Mouse (Mus musculus) layer of hippocampus, postnatal 10 days (tissue): Measurements from ENCODE around the gene Rsu1. TPM values are rescaled to one million over a fixed set of nuclear protein-coding genes. Genes with fewer than 3 reads are reported as not detected.
A peak's percentile ranks its signal among the peaks of the same experiment; 100 is the strongest.

Experiments used
- DNase-seq, 2 experiments: peaks; one replicate each; pipeline ENCODE4 v3.0.0; 2021; ENCODE audit warnings: low spot score in 2 of 2
- total RNA-seq, 2 experiments: library from RNA; stranded (reverse); gene quantifications; 2 replicates each; pipeline ENCODE4 v1.2.3; 2021

Gene Rsu1
- total RNA-seq, 2 experiments from 2014 or later: 46.9 to 54.9 TPM

DNA sequence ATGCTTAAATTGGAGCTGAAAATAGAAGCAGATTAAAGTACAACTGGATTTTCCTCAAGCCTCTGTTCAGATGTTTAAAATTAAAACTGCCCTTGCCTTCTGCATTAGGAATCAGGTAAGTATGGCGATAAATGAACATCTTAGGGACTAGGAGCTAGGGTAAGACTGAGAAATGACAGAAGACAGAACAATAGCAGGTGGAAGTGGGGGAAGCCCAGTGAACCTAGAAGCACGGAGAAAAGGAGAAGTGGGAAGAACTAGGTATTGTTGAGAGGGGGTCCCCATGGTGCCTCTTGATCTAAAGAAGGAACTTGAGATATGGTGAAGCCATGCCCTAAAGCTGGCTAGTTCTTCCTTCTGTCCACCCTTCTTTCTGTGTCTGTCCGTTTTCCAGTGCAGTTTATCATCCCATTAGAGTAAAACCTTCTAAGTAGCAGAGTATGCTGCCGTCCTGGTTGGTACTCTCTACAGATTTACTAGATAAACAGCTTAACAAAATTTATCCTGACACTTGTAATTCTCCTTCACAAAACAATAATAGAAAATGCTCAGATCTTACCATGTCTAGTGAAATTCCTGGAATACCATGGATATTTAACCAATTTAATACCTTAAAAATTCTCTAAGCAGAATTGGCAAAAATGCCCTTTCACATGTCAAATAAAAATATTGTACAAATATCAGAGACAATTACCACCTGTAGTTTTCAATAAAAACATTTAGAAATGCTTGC is 101.9 kb downstream of the Rsu1 start:
- DNase-seq: no peak

DNA sequence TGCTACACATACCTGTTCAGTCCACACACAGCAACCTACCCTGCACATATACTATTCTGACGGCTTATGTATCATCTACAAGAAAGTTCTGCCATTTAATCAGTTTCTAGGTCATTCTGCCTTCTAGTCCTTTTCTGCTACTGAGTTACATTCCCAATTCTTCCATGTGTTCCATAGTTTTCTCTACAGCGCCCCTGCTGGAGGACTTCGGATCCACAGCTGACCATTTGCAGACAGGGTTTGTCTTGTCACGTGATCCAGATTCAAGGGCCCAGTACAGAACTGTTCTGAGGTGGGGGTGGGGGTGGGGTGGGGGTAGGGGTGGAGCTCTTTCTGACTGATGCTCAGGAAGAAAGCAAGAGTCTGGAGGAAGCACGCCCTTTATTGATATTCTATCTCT is 102.5 kb downstream of the Rsu1 start:
- DNase-seq: peak; percentile 34 to 35

DNA sequence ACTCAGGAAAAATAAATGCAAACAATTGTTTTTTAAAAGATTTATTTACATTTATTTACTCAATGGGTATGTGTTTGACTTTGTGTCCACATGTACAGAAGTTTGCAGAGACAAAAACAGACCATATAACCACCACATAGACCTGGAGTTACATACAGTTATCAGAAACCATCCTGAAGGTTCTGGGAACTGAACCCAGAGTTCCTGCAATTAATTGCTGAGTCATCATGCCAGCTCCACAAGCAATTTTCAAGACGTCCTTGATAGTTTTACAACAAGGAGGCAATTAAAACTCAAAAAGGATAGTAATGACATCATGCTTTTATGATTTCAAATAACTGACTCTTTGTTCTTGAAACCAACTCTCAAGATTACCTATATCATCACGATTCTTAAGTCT is 109.5 kb downstream of the Rsu1 start:
- DNase-seq: no peak

DNA sequence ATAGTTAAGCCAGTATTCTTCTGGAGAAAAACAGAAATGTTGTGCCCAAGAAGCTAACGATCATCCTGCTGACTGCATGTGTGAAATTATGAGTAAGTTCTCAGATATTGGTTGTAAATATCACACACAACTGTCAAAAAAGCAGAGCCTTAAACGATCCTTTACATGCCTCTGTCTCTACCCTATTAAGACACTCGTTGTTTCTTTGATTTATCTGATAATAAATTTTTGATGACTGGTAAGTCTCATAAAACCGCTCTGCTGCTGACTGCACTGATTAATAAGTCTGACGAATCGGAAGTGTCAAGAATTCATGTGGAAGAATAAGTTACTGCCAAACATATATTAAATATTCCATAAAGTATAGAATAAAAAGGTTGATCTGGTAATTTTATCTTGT is 126.0 kb downstream of the Rsu1 start:
- DNase-seq: no peak

DNA sequence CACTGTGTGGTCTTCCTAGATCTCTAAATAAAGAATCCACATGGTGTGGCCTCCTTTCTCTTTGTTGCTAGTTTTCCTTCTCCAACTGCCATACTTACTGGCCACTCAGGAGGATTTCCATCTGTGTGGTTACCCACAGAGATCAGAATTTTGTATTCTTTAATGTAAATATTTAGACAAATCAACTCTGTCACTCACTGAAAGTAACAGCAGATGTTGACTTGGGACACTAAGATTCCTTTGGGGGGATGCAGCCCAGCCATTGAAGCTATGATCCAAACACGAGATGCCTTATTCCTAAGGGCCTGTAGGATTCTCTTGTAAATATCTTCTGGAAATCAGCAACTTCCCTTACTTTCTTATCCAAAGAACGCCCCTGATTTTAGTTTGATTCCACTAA is 136.3 kb downstream of the Rsu1 start:
- DNase-seq: no peak

DNA sequence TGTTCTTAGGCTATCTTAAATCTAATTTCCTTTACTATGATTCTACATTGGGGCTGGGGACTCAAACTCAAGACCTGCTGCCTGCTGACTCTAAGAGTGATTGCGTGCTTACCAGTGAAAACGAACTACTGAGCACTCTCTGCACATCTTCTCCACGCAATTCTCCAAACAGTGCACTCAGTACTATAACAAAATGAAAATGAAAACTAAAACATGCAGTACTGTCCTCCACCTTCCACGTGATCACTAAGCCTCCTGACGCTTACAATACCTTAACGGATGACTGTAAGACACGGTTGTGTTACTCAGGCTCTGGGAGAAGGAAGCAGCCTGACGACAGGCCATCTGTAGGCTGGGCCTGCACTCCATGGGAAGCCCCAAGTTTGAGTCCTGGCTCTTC is 138.4 kb downstream of the Rsu1 start:
- no peak for DNase-seq

DNA sequence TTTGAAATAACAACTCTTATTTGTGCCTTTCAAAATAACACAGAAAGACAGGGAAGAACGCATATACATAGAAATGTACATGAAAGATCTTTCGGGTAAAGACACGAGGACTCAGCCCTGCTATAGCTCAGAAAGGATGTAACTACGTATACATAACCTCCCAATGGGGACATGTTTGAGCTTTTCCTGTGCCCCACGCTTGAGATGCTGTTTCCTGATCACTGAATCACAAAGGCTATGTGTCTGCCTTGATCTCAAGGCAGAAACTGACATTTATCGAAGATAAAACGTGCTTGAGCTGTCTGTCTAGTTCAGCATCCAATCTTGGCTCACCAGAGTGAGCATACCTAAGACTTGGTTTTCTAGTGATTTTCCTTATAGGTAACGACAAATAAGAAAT is 138.8 kb downstream of the Rsu1 start:
- no peak for DNase-seq

DNA sequence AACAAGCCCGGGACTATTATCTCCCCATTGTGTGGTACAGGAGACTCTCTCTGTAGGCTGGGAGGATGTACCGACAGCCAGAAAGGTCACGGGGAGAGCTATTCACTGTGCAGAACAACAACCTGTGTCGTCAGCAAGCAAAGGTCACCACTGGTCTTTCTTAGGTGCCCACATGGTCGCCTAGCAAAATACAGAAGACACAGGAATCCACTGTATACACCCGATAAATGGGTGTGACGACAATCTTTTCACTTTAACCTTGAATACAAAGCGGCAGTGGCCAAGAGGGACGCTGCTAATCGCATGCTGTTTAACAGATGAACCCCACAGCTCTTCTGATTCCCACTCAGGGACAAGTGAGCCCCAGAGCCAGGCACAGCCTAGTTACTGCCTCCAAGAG is 141.4 kb downstream of the Rsu1 start:
- peak in 1 of 2 experiments; percentile 9 for DNase-seq

DNA sequence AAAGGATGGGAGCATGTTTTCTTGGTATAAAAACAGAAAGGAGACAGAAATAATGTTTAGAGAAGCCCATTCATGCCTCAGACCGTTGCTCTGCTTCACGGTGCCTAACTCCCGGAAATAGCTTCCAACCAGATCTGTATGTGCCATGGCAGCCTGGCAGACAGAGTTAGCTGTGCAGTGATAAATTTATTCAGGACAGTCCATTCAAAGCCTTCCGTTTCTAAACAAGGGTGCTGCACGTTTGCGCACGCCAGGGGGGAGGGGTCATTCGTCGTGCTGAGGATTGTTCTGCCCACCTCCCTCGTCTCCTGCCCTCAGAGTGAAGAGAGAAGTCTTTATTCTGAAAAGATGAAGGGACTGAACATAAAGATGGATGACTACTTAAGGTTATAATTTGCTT is 141.9 kb downstream of the Rsu1 start:
- peak; percentile 15 to 30 for DNase-seq

DNA sequence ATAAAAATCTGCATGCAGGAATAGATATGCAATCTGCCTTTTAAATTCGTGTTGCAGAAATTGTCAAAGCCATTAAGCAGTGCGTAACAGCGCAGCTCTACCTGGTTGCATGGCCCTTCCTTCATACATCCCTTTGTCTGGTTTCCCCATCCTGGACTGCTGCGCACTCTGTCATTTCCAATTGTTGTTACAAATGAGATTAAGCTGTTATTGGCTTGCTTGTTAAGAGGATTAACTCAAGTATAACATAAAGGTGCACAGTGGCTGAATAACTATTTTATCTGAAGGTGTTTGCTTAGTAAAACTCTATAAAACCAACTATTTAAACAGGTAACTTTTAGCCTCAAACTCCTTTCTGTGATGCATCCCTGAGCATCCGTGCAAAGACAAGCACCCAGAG is 150.8 kb downstream of the Rsu1 start:
- no peak for DNase-seq

DNA sequence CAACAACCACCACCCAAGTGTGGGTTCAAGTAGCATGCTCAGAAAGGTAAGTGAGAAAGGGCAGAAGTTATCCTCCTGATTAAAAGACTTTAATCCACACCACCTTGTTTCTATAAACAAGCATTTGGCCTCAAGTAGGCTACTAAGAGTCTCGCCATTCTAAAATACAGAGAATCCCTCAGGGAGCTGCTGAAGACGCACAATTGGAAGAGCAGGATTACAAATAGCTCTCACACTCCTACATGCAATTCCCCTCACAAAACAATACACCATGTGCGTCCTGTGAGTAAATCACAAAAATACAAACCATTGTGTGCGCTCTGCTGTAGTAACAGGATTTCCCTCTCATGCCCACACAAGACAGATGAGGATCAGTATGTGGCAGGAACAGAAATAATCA is 153.3 kb downstream of the Rsu1 start:
- DNase-seq: no peak

DNA sequence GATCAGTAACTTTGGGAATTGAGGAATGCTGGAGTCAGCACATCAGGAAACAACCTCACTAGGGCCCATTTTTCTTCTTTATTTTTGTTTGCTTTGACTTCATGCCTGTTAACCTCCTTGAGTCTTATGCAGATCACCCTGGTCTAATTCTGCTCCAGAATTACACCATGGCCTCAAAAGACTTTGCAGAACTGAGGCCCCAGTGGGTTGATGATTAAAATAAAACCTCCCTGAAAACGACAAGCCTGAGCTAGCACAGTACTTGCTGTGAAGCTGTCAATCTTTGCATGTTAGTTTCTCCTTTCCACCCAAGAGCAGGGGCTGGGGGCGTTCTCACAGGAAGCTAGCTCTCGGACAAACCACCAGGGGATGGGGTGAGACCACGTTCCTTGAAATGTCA is 164.7 kb downstream of the Rsu1 start:
- no peak for DNase-seq

DNA sequence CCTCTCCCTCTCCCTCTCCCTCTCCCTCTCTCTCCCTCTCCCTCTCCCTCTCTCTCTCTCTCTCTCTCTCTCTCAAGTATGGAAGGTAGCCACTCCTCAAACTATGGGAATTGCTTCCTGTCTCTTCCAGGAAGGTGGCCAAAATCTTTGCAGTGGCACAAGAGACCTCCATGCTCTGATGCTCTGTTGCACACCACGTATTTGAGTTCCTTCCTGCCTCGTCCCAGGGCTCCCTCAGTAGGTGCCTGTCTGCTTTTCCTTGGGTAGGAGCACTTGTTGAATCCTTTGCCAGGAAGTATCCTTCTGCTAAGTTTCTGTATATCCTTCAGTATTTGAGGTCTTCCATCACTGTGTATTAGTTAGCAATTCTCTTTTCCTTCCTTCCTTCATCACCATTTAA is 166.8 kb downstream of the Rsu1 start:
- DNase-seq: no peak

DNA sequence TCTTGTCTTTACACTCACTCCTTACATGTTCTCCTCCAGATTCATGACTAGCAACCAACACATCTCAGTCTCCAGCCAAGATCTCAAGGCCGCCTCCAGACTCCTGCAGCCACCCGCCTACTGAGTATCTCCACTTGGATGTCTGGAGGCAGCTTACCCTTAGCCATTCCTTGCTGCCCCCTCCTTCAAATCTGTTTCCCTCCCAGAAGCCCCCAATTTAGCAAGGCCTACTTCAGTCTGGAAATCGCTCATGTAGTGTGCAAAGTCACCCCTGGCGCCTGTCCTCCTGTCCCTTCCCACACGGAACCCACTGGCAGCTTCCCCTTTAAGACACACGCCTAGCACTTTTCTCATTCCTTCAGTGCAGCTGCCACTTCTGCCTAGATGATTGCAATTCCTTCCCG is 167.4 kb downstream of the Rsu1 start:
- no peak for DNase-seq

DNA sequence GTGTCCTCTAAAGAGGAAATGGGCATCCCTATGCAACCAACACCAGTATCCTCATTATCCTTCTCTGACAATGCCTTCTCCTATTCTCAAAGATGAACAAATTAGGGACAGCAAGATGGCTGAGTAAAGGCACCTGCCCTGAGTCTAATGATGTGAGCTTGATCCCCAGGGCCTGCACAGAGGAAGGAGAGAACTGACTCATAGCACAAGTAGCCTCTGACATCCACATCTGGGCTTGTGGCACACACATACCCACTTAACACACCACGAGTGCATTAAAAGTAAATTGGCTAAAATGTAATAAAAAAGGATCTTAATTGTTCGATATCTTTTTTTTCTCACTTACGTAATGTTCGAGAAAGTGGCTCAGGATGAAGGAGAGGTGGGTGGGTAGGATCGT is 177.2 kb downstream of the Rsu1 start:
- no peak for DNase-seq

DNA sequence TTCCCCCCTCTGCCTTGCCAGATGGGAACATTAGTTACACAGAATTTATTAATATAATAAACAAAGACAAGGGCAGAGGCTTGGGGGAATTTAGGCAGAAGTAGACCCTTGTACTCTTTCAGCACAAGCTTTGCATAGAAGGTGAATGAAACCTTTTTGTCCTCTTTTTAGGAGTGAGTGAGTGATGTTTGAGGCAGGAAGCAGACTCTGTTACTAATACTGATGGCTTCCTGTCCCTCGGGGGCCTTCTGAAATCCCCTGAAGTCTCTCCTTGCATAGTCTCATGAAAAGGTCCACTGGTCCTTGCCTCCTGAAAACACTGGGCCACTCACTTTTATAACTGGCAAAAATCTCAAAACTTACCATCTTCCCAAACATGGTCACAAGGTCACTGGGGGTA is 177.6 kb downstream of the Rsu1 start:
- no peak for DNase-seq

DNA sequence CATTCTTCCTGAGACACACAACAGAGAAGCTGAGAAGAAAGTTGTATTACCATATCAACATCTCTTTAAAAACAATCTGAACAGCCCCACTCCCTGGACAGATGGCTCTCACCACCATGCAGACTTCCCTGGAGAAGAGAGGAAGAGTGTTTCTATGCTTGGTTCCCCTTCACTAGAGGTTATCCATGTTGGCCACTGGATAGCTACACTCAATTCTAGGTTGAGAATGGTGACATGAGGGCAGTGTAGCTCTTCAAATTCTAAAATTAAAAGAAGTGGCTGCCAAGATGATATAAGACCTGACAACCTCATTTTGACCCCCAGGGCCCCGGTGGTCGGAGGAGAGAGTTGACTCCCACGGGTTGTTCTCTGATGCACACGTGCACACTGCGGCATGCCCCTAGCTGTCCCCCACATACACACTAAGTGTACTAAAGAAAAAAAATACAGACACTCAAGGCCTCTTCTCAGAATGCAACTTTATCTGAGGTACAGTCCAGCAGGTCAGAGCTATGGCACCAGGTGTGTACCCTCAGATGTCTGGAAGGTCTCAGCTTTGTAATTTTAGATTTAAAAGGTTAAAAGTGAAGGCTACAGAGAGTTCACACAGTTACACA is 179.7 kb downstream of the Rsu1 start:
- no peak for DNase-seq

DNA sequence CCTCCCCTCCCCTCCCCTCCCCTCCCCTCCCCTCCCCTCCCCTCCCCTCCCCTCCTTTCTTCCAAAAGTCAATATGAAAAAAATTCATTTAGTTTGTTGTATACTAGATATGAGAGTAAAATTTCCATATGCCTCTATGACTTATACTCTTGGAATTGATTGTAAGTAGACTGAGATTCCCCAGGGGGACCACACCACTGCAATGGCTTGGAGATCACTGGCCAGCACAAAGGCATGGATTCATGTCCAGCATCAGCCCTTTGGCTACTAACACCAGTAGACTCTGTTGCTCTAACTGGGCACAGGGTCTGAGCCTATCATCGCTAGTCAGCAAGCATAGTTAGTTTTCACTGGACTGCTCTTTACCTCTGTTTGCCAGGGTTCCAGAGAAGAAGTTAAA is 180.4 kb downstream of the Rsu1 start:
- DNase-seq: no peak

DNA sequence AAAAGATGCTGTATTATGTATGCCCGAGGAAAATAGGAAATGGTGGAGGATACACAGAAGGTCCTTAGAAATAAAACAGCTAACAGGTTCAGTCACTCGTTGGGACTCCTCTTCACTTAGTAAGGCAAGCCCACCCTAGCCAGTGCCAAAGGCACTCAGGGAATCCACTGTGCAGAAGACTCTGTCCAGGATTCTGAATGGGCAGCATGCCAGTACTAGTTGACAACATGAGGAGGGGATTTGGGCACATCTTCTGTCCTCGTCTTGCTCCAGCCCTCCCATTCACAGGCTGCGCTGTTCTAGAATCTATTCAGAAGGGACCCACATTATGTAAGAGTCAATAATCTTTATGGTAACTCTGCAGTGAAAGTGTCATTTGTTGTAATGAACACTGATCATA is 181.4 kb downstream of the Rsu1 start:
- DNase-seq: no peak

DNA sequence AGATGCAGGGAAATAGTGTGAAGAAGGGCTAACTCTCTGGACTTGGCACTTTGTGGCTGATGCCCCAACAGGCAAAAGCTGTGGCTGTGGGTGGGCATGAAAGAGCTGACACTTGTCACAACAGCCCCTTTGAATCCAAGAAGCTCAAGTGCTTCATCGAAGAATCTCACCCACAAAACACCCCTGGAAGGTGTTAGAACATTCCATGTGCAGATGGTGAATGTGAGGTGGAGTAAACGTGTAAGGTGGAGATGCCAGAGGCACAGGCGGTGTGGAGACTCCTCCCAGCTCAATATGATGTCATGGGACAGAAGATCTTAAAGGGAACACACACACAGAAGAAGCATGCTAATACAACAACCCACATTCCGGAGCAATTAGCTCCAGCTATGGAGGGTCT is 182.9 kb downstream of the Rsu1 start:
- no peak for DNase-seq

DNA sequence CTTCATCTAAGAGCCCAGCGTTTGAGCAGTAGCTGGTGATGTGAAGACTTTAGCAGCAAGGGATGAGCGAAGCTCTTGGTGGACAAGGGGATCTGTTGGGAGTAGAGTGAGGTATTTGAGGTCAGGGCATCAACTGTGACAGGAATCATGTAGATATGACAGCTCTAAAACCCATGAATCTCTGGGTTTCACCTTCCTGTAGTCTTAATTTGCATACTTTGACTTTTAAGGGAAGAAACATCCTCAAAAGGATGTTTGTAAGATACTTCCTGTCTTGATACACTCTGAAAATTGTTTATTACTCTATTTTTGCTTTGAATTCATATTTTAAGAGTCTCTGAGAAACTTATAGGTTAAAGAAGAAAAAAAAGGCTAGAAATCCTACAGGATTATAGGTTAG is 183.4 kb downstream of the Rsu1 start:
- DNase-seq: no peak

DNA sequence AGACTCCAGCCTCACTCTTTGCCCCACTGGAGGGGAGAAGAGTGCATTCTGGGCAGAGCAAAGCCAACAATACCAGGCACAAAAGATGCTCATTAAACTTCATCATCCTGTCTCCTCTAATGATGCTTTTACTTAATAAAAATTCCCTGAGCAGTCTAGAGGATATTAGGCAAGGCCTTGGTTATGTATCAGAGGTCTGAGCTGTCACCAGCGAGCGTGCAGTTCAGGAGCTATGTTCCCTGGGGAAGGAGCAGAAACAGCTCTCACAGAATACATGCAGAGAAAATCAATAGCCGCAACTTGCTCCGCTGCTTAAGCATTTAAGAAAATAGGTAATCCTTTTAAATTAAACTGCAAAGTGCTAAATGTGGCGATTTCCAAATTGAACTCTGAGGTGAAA is 187.0 kb downstream of the Rsu1 start:
- no peak for DNase-seq

DNA sequence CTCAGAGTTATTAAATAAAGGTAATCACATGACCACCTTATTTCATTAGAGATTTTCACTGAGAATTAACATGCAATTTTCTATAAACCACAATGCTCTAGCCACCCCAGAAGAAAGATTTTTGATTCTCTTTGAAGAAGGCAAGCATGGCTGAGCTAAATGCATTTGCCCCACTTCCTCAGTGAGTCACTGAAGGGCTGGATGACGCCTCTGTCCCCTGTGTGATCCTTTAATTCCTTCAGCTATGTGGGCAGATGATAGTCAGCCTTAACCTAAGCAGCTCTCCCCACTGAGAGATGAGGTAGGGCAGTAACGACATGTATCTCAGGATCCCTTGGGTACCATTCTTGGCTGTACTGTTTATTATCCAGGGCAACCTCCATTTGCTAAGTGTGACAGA is 190.7 kb downstream of the Rsu1 start:
- no peak for DNase-seq
